Mouse (Mus musculus): ENCODE results near the gene Ltc4s. TPM values are rescaled to one million over a fixed set of nuclear protein-coding genes. Genes with fewer than 3 reads are reported as not detected.

Ltc4s gene
- polyA plus RNA-seq, 1 experiment from 2014 or later: 1.2 TPM

- Histone ChIP-seq H3K27me3 (ENCODE audit: control insufficient read depth, insufficient read depth, low read length) (no peaks in the 10 kb centered on the region), H3K36me3 (ENCODE audit: control insufficient read depth, insufficient read depth, low read length) (peaks cover 41% of the 10 kb centered on the region), H3K9ac (ENCODE audit: low read length) (no peak overlapping the region), H3K4me1 (ENCODE audit: control insufficient read depth, insufficient read depth, low read length) (0 out of 2 replicates have a peak, but pooled peaks cover 2% of the 10 kb centered on the region), H3K27ac (ENCODE audit: low read depth, low read length) (no peak overlapping the region), H3K9me3 (ENCODE audit: control insufficient read depth, low read length) (no peaks in the 10 kb centered on the region), H3K4me2 (ENCODE audit: low read depth) (no peak overlapping the region), H3K4me3 (ENCODE audit: low read depth, low read length) (no peak overlapping the region)
- no peak for ATAC-seq (ENCODE audit: insufficient read depth, low FRiP score, low TSS enrichment)
- no peak for DNase-seq (ENCODE audit: low spot score)
- 92% methylated on average over 3 of the region's 3 CpGs for WGBS
Observed at GRCm38 (mm10) chr11:50205434-50205833, 33.0 kb downstream of the Ltc4s start.

GRCm38 (mm10) chr11:50203302-50203827 is 35.1 kb downstream of the Ltc4s start:
- Histone ChIP-seq H3K4me1 (ENCODE audit: control insufficient read depth, insufficient read depth, low read length) (0 out of 2 replicates have a peak, but pooled peaks cover 2% of the 10 kb centered on the region), H3K9ac (ENCODE audit: low read length) (no peak overlapping the region), H3K9me3 (ENCODE audit: control insufficient read depth, low read length) (no peaks in the 10 kb centered on the region), H3K27ac (ENCODE audit: low read depth, low read length) (no peak overlapping the region), H3K4me3 (ENCODE audit: low read depth, low read length) (no peak overlapping the region), H3K27me3 (ENCODE audit: control insufficient read depth, insufficient read depth, low read length) (no peaks in the 10 kb centered on the region), H3K36me3 (ENCODE audit: control insufficient read depth, insufficient read depth, low read length) (peaks cover 49% of the 10 kb centered on the region), H3K4me2 (ENCODE audit: low read depth) (no peak overlapping the region)
- ATAC-seq (ENCODE audit: insufficient read depth, low FRiP score, low TSS enrichment) (no peak), DNase-seq (ENCODE audit: low spot score) (no peak)
- 92% methylated on average over 9 of the region's 9 CpGs for WGBS

- 89% methylated on average over 3 of the region's 3 CpGs for WGBS
- Histone ChIP-seq H3K27me3 (ENCODE audit: control insufficient read depth, insufficient read depth, low read length) (no peaks in the 10 kb centered on the region), H3K9ac (ENCODE audit: low read length) (no peak overlapping the region), H3K4me3 (ENCODE audit: low read depth, low read length) (no peak overlapping the region), H3K36me3 (ENCODE audit: control insufficient read depth, insufficient read depth, low read length) (peaks cover 43% of the 10 kb centered on the region), H3K9me3 (ENCODE audit: control insufficient read depth, low read length) (no peaks in the 10 kb centered on the region), H3K4me1 (ENCODE audit: control insufficient read depth, insufficient read depth, low read length) (no peaks in the 10 kb centered on the region), H3K27ac (ENCODE audit: low read depth, low read length) (no peak overlapping the region), H3K4me2 (ENCODE audit: low read depth) (no peak overlapping the region)
- ATAC-seq (ENCODE audit: insufficient read depth, low FRiP score, low TSS enrichment) (no peak), DNase-seq (ENCODE audit: low spot score) (no peak)
Observed at GRCm38 (mm10) chr11:50201590-50201989, 36.8 kb downstream of the Ltc4s start.

- Histone ChIP-seq H3K9ac (ENCODE audit: low read length) (no peak overlapping the region), H3K36me3 (ENCODE audit: control insufficient read depth, insufficient read depth, low read length) (peaks cover 42% of the 10 kb centered on the region), H3K4me2 (ENCODE audit: low read depth) (no peak overlapping the region), H3K4me1 (ENCODE audit: control insufficient read depth, insufficient read depth, low read length) (no peaks in the 10 kb centered on the region), H3K27me3 (ENCODE audit: control insufficient read depth, insufficient read depth, low read length) (no peaks in the 10 kb centered on the region), H3K27ac (ENCODE audit: low read depth, low read length) (no peak overlapping the region), H3K4me3 (ENCODE audit: low read depth, low read length) (no peak overlapping the region), H3K9me3 (ENCODE audit: control insufficient read depth, low read length) (no peaks in the 10 kb centered on the region)
- DNase-seq (ENCODE audit: low spot score): no peak
- ATAC-seq (ENCODE audit: insufficient read depth, low FRiP score, low TSS enrichment): no peak
- WGBS: 88% methylated on average over 8 of the region's 8 CpGs
Observed at GRCm38 (mm10) chr11:50200613-50201012, 37.8 kb downstream of the Ltc4s start.

- Histone ChIP-seq H3K4me2 (ENCODE audit: low read depth) (no peak overlapping the region), H3K27ac (ENCODE audit: low read depth, low read length) (no peak overlapping the region), H3K27me3 (ENCODE audit: control insufficient read depth, insufficient read depth, low read length) (no peaks in the 10 kb centered on the region), H3K9ac (ENCODE audit: low read length) (no peak overlapping the region), H3K4me3 (ENCODE audit: low read depth, low read length) (no peak overlapping the region), H3K36me3 (ENCODE audit: control insufficient read depth, insufficient read depth, low read length) (peaks cover 35% of the 10 kb centered on the region), H3K4me1 (ENCODE audit: control insufficient read depth, insufficient read depth, low read length) (no peaks in the 10 kb centered on the region), H3K9me3 (ENCODE audit: control insufficient read depth, low read length) (no peaks in the 10 kb centered on the region)
- 87% methylated on average over 2 of the region's 2 CpGs for WGBS
- DNase-seq (ENCODE audit: low spot score) (no peak), ATAC-seq (ENCODE audit: insufficient read depth, low FRiP score, low TSS enrichment) (no peak)
Observed at GRCm38 (mm10) chr11:50198916-50199315, 39.5 kb downstream of the Ltc4s start.

GRCm38 (mm10) chr11:50198219-50198846 is 40.1 kb downstream of the Ltc4s start:
- H3K27ac ChIP-seq (ENCODE audit: low read depth, low read length): no peak overlapping the region
- H3K36me3 ChIP-seq (ENCODE audit: control insufficient read depth, insufficient read depth, low read length): peaks cover 33% of the 10 kb centered on the region
- H3K4me2 ChIP-seq (ENCODE audit: low read depth): no peak overlapping the region
- H3K4me3 ChIP-seq (ENCODE audit: low read depth, low read length): no peak overlapping the region
- H3K27me3 ChIP-seq (ENCODE audit: control insufficient read depth, insufficient read depth, low read length): no peaks in the 10 kb centered on the region
- no peaks in the 10 kb centered on the region for H3K4me1 ChIP-seq (ENCODE audit: control insufficient read depth, insufficient read depth, low read length)
- H3K9me3 ChIP-seq (ENCODE audit: control insufficient read depth, low read length): no peaks in the 10 kb centered on the region
- DNase-seq (ENCODE audit: low spot score) (no peak), ATAC-seq (ENCODE audit: insufficient read depth, low FRiP score, low TSS enrichment) (no peak)
- 87% methylated on average over 3 of the region's 5 CpGs for WGBS
- no peak overlapping the region for H3K9ac ChIP-seq (ENCODE audit: low read length)

- Histone ChIP-seq H3K9ac (ENCODE audit: low read length) (no peak overlapping the region), H3K27me3 (ENCODE audit: control insufficient read depth, insufficient read depth, low read length) (no peaks in the 10 kb centered on the region), H3K4me2 (ENCODE audit: low read depth) (no peak overlapping the region), H3K27ac (ENCODE audit: low read depth, low read length) (no peak overlapping the region), H3K4me3 (ENCODE audit: low read depth, low read length) (no peak overlapping the region), H3K9me3 (ENCODE audit: control insufficient read depth, low read length) (no peaks in the 10 kb centered on the region), H3K4me1 (ENCODE audit: control insufficient read depth, insufficient read depth, low read length) (no peaks in the 10 kb centered on the region), H3K36me3 (ENCODE audit: control insufficient read depth, insufficient read depth, low read length) (peaks cover 29% of the 10 kb centered on the region)
- DNase-seq (ENCODE audit: low spot score) (no peak), ATAC-seq (ENCODE audit: insufficient read depth, low FRiP score, low TSS enrichment) (no peak)
- 88% methylated on average over 4 of the region's 4 CpGs for WGBS
Observed at GRCm38 (mm10) chr11:50197500-50197899, 40.9 kb downstream of the Ltc4s start.

GRCm38 (mm10) chr11:50194793-50195192 is 43.6 kb downstream of the Ltc4s start:
- no peaks in the 10 kb centered on the region for H3K4me1 ChIP-seq (ENCODE audit: control insufficient read depth, insufficient read depth, low read length)
- WGBS: 80% methylated on average over 4 of the region's 4 CpGs
- ATAC-seq (ENCODE audit: insufficient read depth, low FRiP score, low TSS enrichment): no peak

GRCm38 (mm10) chr11:50194070-50194469 is 44.3 kb downstream of the Ltc4s start:
- no peak overlapping the region for H3K9ac ChIP-seq (ENCODE audit: low read length)
- peaks cover 6% of the 10 kb centered on the region; the same call in 1 of the 2 replicates for H3K36me3 ChIP-seq (ENCODE audit: control insufficient read depth, insufficient read depth, low read length)
- no peak overlapping the region for H3K27ac ChIP-seq (ENCODE audit: low read depth, low read length)
- no peaks in the 10 kb centered on the region for H3K27me3 ChIP-seq (ENCODE audit: control insufficient read depth, insufficient read depth, low read length)
- H3K4me3 ChIP-seq (ENCODE audit: low read depth, low read length): no peak overlapping the region
- no peaks in the 10 kb centered on the region for H3K4me1 ChIP-seq (ENCODE audit: control insufficient read depth, insufficient read depth, low read length)
- no peak overlapping the region for H3K4me2 ChIP-seq (ENCODE audit: low read depth)
- no peaks in the 10 kb centered on the region for H3K9me3 ChIP-seq (ENCODE audit: control insufficient read depth, low read length)
- 80% methylated on average over 7 of the region's 7 CpGs for WGBS
- ATAC-seq (ENCODE audit: insufficient read depth, low FRiP score, low TSS enrichment): no peak
- DNase-seq (ENCODE audit: low spot score): no peak

More at GRCm38 (mm10) chr11:50194793-50195192, 43.6 kb downstream of the Ltc4s start:
- H3K9me3 ChIP-seq (ENCODE audit: control insufficient read depth, low read length): no peaks in the 10 kb centered on the region
- no peak overlapping the region for H3K4me2 ChIP-seq (ENCODE audit: low read depth)
- peaks cover 10% of the 10 kb centered on the region for H3K36me3 ChIP-seq (ENCODE audit: control insufficient read depth, insufficient read depth, low read length)
- no peaks in the 10 kb centered on the region for H3K27me3 ChIP-seq (ENCODE audit: control insufficient read depth, insufficient read depth, low read length)
- DNase-seq (ENCODE audit: low spot score): no peak
- H3K27ac ChIP-seq (ENCODE audit: low read depth, low read length): no peak overlapping the region
- H3K4me3 ChIP-seq (ENCODE audit: low read depth, low read length): no peak overlapping the region
- H3K9ac ChIP-seq (ENCODE audit: low read length): no peak overlapping the region

All from neural tube, embryonic 11.5 days (tissue).